Mouse (Mus musculus): ENCODE results near the gene Ndufaf2. TPM values are rescaled to one million over a fixed set of nuclear protein-coding genes. Genes with fewer than 3 reads are reported as not detected.

Ndufaf2 gene
- polyA plus RNA-seq, 1 experiment = 49.3 TPM

DNA sequence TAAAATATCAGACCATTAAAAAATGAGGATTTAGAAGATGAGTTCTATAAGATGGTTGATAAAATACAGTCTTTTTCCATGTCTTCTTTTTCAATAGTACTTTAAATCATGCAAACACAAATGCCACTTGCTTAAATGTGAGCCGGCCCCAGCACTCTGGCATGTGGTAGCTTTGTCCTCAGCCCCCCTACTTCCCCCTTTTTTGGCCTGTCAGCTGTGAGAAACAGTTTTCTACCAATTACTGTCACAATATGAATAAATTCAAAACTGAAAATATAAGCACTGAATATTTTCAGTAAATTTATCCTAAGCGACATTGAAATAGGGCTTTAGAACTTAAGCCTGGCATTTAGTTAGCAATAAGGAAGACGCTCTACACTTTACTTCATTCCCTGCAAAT is 44.2 kb downstream of the Ndufaf2 start:
- Histone ChIP-seq H3K27ac (ENCODE audit: control insufficient read depth, insufficient read depth, low read depth, low read length) (no peak overlapping the region), H3K4me3 (ENCODE audit: control insufficient read depth, low read depth, low read length) (no peak overlapping the region), H3K4me1 (ENCODE audit: control insufficient read depth, insufficient read depth, low read length) (no peaks in the 10 kb centered on the region), H3K36me3 (ENCODE audit: control insufficient read depth, insufficient read depth, low read length) (no peaks in the 10 kb centered on the region), H3K27me3 (ENCODE audit: control insufficient read depth, insufficient read depth, low read length) (no peaks in the 10 kb centered on the region)
- no peak for TF ChIP-seq CTCF (IDR thresholded peaks at IDR 0.05; ENCODE audit: control insufficient read depth, insufficient read depth, insufficient replicate concordance, low read depth, low read length)
- no peak for TF ChIP-seq POLR2A (IDR thresholded peaks at IDR 0.05; ENCODE audit: control insufficient read depth, low read depth, low read length)

DNA sequence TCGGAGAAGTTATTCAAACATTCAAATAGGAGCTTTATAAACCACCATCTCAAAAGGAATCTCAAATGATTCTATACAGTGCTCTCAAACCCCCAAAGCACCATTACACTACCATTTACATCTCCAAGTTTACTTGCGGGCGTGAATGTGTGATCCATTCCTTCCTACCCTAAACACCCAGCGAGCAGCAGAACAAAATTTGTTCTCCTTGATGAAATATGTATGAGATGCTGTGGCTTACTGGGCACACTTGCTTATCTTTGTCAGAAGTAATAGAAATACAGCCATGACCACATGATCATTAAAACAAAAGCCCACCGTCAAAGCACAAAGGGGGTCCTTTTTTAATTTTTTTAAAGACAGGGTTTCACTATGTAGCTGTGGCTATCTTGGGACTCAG is 44.9 kb downstream of the Ndufaf2 start:
- no peaks in the 10 kb centered on the region for H3K36me3 ChIP-seq (ENCODE audit: control insufficient read depth, insufficient read depth, low read length)
- TF ChIP-seq POLR2A (IDR thresholded peaks at IDR 0.05; ENCODE audit: control insufficient read depth, low read depth, low read length) (no peak), CTCF (IDR thresholded peaks at IDR 0.05; ENCODE audit: control insufficient read depth, insufficient read depth, insufficient replicate concordance, low read depth, low read length) (no peak)

DNA sequence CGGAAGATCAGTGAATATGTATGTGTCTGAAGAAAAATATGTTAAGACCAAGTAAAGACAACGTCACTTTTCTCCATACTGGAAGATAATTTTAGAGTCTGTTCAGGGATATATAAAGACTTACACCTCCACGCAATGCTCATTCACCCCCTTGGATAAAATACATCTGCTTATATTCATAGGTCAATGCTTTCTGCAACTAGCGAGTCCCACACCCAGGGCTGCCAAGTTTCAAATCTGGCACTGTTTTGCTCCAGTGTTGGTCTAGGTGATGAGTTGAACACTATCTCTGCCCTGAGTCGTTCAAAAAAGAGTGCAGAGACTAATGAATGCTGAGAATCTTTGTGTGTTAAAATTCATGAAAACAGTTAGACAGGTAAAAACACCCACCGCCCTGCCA is 47.5 kb downstream of the Ndufaf2 start:
- H3K36me3 ChIP-seq (ENCODE audit: control insufficient read depth, insufficient read depth, low read length) = no peaks in the 10 kb centered on the region
- H3K4me1 ChIP-seq (ENCODE audit: control insufficient read depth, insufficient read depth, low read length) = no peaks in the 10 kb centered on the region
- TF ChIP-seq CTCF (IDR thresholded peaks at IDR 0.05; ENCODE audit: control insufficient read depth, insufficient read depth, insufficient replicate concordance, low read depth, low read length) (no peak), POLR2A (IDR thresholded peaks at IDR 0.05; ENCODE audit: control insufficient read depth, low read depth, low read length) (no peak)
- no peak overlapping the region for H3K4me3 ChIP-seq (ENCODE audit: control insufficient read depth, low read depth, low read length)
- H3K27me3 ChIP-seq (ENCODE audit: control insufficient read depth, insufficient read depth, low read length) = no peaks in the 10 kb centered on the region
- H3K27ac ChIP-seq (ENCODE audit: control insufficient read depth, insufficient read depth, low read depth, low read length) = no peak overlapping the region

More for the DNA sequence above, 44.9 kb downstream of the Ndufaf2 start:
- Histone ChIP-seq H3K4me1 (ENCODE audit: control insufficient read depth, insufficient read depth, low read length) (no peaks in the 10 kb centered on the region), H3K27me3 (ENCODE audit: control insufficient read depth, insufficient read depth, low read length) (no peaks in the 10 kb centered on the region), H3K4me3 (ENCODE audit: control insufficient read depth, low read depth, low read length) (no peak overlapping the region), H3K27ac (ENCODE audit: control insufficient read depth, insufficient read depth, low read depth, low read length) (no peak overlapping the region)

DNA sequence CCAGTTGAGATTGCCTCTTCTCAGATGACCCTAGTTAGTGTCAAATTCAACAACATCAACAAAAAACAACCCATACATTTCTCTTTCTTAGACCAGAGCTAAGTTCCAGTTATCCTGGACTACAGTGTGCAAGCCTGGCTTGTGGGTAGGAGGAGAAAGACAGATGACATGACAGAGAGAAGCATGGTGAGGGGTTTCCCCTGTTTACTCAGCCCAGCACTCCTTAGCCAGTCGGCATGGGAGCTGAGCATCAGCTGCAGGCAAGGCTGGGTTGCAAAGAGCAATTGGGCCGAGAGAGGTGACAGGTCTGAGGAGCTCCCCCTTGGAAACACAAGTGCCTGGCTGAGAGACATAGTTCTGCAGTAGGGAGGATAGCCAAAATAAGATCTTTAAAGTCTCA is 57.7 kb downstream of the Ndufaf2 start:
- H3K27ac ChIP-seq (ENCODE audit: control insufficient read depth, insufficient read depth, low read depth, low read length) = no peak overlapping the region
- TF ChIP-seq POLR2A (IDR thresholded peaks at IDR 0.05; ENCODE audit: control insufficient read depth, low read depth, low read length) (no peak), CTCF (IDR thresholded peaks at IDR 0.05; ENCODE audit: control insufficient read depth, insufficient read depth, insufficient replicate concordance, low read depth, low read length) (no peak)
- no peaks in the 10 kb centered on the region for H3K27me3 ChIP-seq (ENCODE audit: control insufficient read depth, insufficient read depth, low read length)
- H3K4me3 ChIP-seq (ENCODE audit: control insufficient read depth, low read depth, low read length) = no peak overlapping the region
- H3K36me3 ChIP-seq (ENCODE audit: control insufficient read depth, insufficient read depth, low read length) = no peaks in the 10 kb centered on the region
- H3K4me1 ChIP-seq (ENCODE audit: control insufficient read depth, insufficient read depth, low read length) = no peaks in the 10 kb centered on the region

DNA sequence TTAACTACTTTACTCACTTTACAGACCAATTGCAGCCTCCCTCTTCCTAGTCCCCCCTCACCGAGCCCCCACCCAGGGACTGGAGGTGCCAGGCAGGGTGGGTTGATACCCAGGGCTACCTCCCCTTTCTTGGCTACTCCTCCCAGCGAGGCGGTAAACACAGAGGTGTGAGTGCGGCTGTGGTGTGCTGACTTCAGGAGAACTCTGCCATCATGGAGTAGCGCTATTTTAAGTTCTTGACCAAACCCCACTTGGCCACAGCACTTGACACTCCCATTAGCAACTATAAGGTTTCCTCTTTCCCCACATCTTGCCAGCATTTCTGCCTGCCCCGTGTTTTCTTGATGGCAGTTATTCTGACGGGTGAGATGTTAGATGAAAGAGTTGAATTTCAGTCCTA is 62.0 kb downstream of the Ndufaf2 start:
- TF ChIP-seq POLR2A (IDR thresholded peaks at IDR 0.05; ENCODE audit: control insufficient read depth, low read depth, low read length) (no peak), CTCF (IDR thresholded peaks at IDR 0.05; ENCODE audit: control insufficient read depth, insufficient read depth, insufficient replicate concordance, low read depth, low read length) (no peak)
- Histone ChIP-seq H3K27me3 (ENCODE audit: control insufficient read depth, insufficient read depth, low read length) (no peaks in the 10 kb centered on the region), H3K4me1 (ENCODE audit: control insufficient read depth, insufficient read depth, low read length) (no peaks in the 10 kb centered on the region), H3K4me3 (ENCODE audit: control insufficient read depth, low read depth, low read length) (no peak overlapping the region), H3K27ac (ENCODE audit: control insufficient read depth, insufficient read depth, low read depth, low read length) (no peak overlapping the region), H3K36me3 (ENCODE audit: control insufficient read depth, insufficient read depth, low read length) (no peaks in the 10 kb centered on the region)

DNA sequence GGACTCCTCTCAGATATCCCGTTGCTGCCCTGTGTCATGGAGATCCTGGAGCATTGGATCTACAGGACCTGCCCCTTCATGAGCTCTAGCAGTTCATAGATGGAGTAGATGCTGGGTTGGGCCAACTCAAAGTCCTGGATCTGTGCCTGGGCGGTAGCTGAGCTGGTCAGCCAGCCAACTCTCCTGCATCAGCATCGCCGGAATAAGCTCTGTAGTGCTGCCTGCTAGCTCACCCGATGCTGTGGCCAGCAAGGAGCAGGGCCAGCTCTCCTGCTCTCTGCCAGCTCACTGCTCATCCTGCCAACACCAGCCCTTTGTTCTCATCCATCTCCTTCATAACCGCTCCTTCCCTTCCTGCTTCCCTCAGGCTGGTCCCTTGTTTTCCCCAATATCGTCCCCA is 62.8 kb downstream of the Ndufaf2 start:
- Histone ChIP-seq H3K27ac (ENCODE audit: control insufficient read depth, insufficient read depth, low read depth, low read length) (no peak overlapping the region), H3K4me3 (ENCODE audit: control insufficient read depth, low read depth, low read length) (no peak overlapping the region), H3K27me3 (ENCODE audit: control insufficient read depth, insufficient read depth, low read length) (no peaks in the 10 kb centered on the region), H3K4me1 (ENCODE audit: control insufficient read depth, insufficient read depth, low read length) (no peaks in the 10 kb centered on the region), H3K36me3 (ENCODE audit: control insufficient read depth, insufficient read depth, low read length) (no peaks in the 10 kb centered on the region)
- TF ChIP-seq CTCF (IDR thresholded peaks at IDR 0.05; ENCODE audit: control insufficient read depth, insufficient read depth, insufficient replicate concordance, low read depth, low read length) = no peak
- TF ChIP-seq POLR2A (IDR thresholded peaks at IDR 0.05; ENCODE audit: control insufficient read depth, low read depth, low read length) = no peak

DNA sequence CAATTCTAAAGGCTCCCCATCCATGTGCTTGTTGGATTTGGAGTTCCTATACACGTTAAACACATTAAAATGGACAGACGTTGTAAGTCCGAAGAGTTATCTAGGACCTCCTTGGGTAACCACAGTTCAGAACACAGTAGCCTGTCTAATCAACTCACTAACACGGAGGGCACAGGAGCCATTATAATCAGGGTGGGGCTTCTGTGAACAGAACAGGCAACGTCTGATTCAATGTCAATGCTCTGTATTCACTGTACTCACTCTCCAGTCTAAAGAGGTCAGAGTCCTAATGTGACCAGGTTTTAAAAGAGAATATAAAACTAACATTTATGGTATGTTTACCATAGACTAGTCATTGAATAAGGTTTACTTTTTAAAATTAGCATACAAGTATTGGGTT is 63.7 kb downstream of the Ndufaf2 start:
- H3K27ac ChIP-seq (ENCODE audit: control insufficient read depth, insufficient read depth, low read depth, low read length) = no peak overlapping the region
- no peaks in the 10 kb centered on the region for H3K27me3 ChIP-seq (ENCODE audit: control insufficient read depth, insufficient read depth, low read length)
- no peaks in the 10 kb centered on the region for H3K36me3 ChIP-seq (ENCODE audit: control insufficient read depth, insufficient read depth, low read length)
- TF ChIP-seq POLR2A (IDR thresholded peaks at IDR 0.05; ENCODE audit: control insufficient read depth, low read depth, low read length) = no peak
- no peak for TF ChIP-seq CTCF (IDR thresholded peaks at IDR 0.05; ENCODE audit: control insufficient read depth, insufficient read depth, insufficient replicate concordance, low read depth, low read length)
- no peaks in the 10 kb centered on the region for H3K4me1 ChIP-seq (ENCODE audit: control insufficient read depth, insufficient read depth, low read length)
- no peak overlapping the region for H3K4me3 ChIP-seq (ENCODE audit: control insufficient read depth, low read depth, low read length)

DNA sequence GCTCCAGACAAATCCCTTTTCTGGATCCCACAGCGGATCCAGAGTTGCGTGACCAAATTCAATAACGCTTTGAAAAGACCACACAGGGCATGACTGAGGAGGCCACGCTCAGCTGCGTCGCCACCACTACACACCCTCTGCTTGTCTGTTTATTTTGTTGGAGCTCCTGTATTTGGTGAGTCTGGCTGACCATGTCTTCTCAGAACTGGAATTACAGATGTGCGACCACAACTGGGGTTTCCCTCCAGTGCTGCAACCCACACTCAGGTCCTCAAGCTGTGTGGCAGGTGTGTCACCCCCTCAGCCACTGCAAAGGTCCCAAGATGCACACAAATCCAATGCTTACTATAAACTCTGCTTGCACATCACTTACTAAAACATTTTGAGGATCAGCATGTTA is 66.1 kb downstream of the Ndufaf2 start:
- no peak for TF ChIP-seq CTCF (IDR thresholded peaks at IDR 0.05; ENCODE audit: control insufficient read depth, insufficient read depth, insufficient replicate concordance, low read depth, low read length)
- TF ChIP-seq POLR2A (IDR thresholded peaks at IDR 0.05; ENCODE audit: control insufficient read depth, low read depth, low read length) = no peak

More for the DNA sequence above, 66.1 kb downstream of the Ndufaf2 start:
- Histone ChIP-seq H3K27me3 (ENCODE audit: control insufficient read depth, insufficient read depth, low read length) (no peaks in the 10 kb centered on the region), H3K36me3 (ENCODE audit: control insufficient read depth, insufficient read depth, low read length) (no peaks in the 10 kb centered on the region), H3K27ac (ENCODE audit: control insufficient read depth, insufficient read depth, low read depth, low read length) (no peak overlapping the region), H3K4me3 (ENCODE audit: control insufficient read depth, low read depth, low read length) (no peak overlapping the region), H3K4me1 (ENCODE audit: control insufficient read depth, insufficient read depth, low read length) (no peaks in the 10 kb centered on the region)

Measured in testis, adult 2 months (tissue).